Mouse (Mus musculus) hindbrain, embryonic 13.5 days (tissue): ENCODE data around the gene Gm49380. TPM values are rescaled to one million over a fixed set of nuclear protein-coding genes. Genes with fewer than 3 reads are reported as not detected.
A peak's percentile ranks its signal among the peaks of the same experiment; 100 is the strongest.

Experiments used
- ATAC-seq: fragments of 200-750 bp; cut with Nextera tagmentation; 2 replicates; pipeline ENCODE4 v1.8.0; 2017; ENCODE audit warnings: moderate TSS enrichment; ENCODE audit not compliant: low FRiP score
- H3K27ac ChIP-seq: fragments of 300-500 bp; sonication (generic); 2 replicates; pipeline ENCODE4 v1.5.1; 2015; ENCODE audit warnings: inconsistent platforms, mild to moderate bottlenecking, moderate library complexity
- H3K27me3 ChIP-seq: fragments of 300-500 bp; sonication (generic); 2 replicates; pipeline ENCODE4 v1.6.1; 2015; ENCODE audit warnings: mild to moderate bottlenecking, inconsistent platforms
- H3K36me3 ChIP-seq: fragments of 300-500 bp; sonication (generic); 2 replicates; pipeline ENCODE4 v1.6.1; 2015; ENCODE audit warnings: mild to moderate bottlenecking, inconsistent platforms
- H3K4me1 ChIP-seq: fragments of 300-500 bp; sonication (generic); replicated peaks from 2 replicates; pipeline ENCODE4 v1.6.1; 2015; ENCODE audit warnings: inconsistent platforms
- H3K4me2 ChIP-seq: fragments of 300-500 bp; sonication (generic); 2 replicates; pipeline ENCODE4 v1.6.1; 2015; ENCODE audit warnings: inconsistent platforms, mild to moderate bottlenecking, moderate library complexity
- H3K4me3 ChIP-seq: fragments of 300-500 bp; sonication (generic); 2 replicates; pipeline ENCODE4 v1.5.1; 2015; ENCODE audit warnings: mild to moderate bottlenecking, inconsistent platforms
- H3K9ac ChIP-seq: fragments of 300-500 bp; sonication (generic); 2 replicates; pipeline ENCODE4 v1.6.1; 2015; ENCODE audit warnings: mild to moderate bottlenecking, inconsistent platforms
- H3K9me3 ChIP-seq: fragments of 300-500 bp; sonication (generic); 2 replicates; pipeline ENCODE4 v1.6.1; 2016; ENCODE audit warnings: inconsistent platforms
- WGBS: fragments of 180-500 bp; shearing (Covaris S2); methylation state at CpG from one replicate; pipeline ENCODE4 v1.1.7; 2015; 5-methylcytosine and 5-hydroxymethylcytosine counted together
- polyA plus RNA-seq: library from polyadenylated mRNA; unstranded; fragments of >200 nt; fragmentation: Nextera tagmentation; extraction: Ambion mirVana; gene quantifications from 2 replicates; pipeline ENCODE4 v1.2.1, GENCODE M21; 2015

Gene Gm49380
- polyA plus RNA-seq, 1 experiment from 2014 or later: 0.49 TPM

GRCm38 (mm10) chr9:44133287-44133686, 20.0 kb upstream of the Gm49380 start:
- Histone ChIP-seq H3K4me1 (peaks cover 56% of the 10 kb centered on the region), H3K36me3 (no peaks in the 10 kb centered on the region), H3K9ac (no peak overlapping the region), H3K27me3 (peaks cover 84% of the 10 kb centered on the region), H3K4me3 (peak overlapping the region; percentile 48; the same call in 1 of the 2 replicates), H3K27ac (peak overlapping the region; percentile 18; the same call in 1 of the 2 replicates), H3K9me3 (no peaks in the 10 kb centered on the region), H3K4me2 (peak overlapping the region; percentile 69)
- 8% methylated on average over 2 of the region's 2 CpGs for WGBS
- no peak for ATAC-seq

GRCm38 (mm10) chr9:44132200-44132599, 18.9 kb upstream of the Gm49380 start:
- no peak for ATAC-seq
- Histone ChIP-seq H3K36me3 (no peaks in the 10 kb centered on the region), H3K9ac (no peak overlapping the region), H3K9me3 (no peaks in the 10 kb centered on the region), H3K4me3 (no peak overlapping the region), H3K4me1 (peaks cover 56% of the 10 kb centered on the region), H3K27ac (no peak overlapping the region), H3K27me3 (peaks cover 84% of the 10 kb centered on the region), H3K4me2 (no peak overlapping the region)
- 62% methylated on average over 5 of the region's 5 CpGs for WGBS

- Histone ChIP-seq H3K9me3 (no peaks in the 10 kb centered on the region), H3K27me3 (peaks cover 75% of the 10 kb centered on the region), H3K4me2 (no peak overlapping the region; the same call in 1 of the 2 replicates), H3K4me1 (peaks cover 54% of the 10 kb centered on the region), H3K27ac (peak overlapping the region; percentile 66), H3K4me3 (no peak overlapping the region), H3K9ac (peak overlapping the region; percentile 20; the same call in 1 of the 2 replicates), H3K36me3 (no peaks in the 10 kb centered on the region)
- WGBS: 39% methylated on average over 7 of the region's 7 CpGs
- ATAC-seq: no peak
Observed at GRCm38 (mm10) chr9:44131276-44131590, 17.9 kb upstream of the Gm49380 start.

DNA sequence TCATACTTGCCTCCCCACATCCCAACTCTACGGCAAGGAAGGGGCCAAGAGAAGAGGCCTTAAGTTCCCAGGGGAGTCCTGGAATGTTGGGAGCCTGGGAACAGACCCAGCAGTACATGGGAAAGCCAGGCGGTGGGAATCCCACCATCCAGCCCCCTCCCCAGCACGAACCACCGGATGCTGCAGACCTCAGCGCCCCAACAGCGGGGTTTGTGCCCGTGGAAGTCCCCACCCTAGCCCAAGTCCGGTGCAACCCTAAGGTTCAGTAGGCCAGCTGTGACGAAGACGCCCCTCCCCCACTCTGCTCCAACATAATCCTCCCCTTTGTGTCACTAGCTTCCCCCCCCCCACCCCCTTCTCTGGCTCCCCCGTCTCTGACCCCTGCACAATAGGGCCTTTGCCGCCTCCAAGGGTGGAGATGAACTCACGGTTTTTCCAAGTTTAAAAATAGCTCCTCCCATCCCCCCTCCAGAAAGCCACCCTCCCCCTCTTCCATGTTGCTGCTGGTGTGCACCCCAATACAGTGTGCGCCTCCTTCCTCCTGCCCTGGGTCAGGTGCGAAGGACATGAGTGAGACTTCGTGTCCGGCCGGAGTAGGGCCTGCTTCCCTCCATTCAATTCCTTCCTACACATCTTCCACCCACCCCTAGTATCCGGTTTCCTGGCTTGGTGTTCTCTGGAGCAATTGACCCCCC, 17.4 kb upstream of the Gm49380 start:
- no peaks in the 10 kb centered on the region for H3K9me3 ChIP-seq
- H3K27me3 ChIP-seq: peaks cover 70% of the 10 kb centered on the region
- peak; percentile 26; the same call in 1 of the 2 replicates for ATAC-seq
- H3K36me3 ChIP-seq: no peaks in the 10 kb centered on the region
- peak overlapping the region; percentile 68 for H3K9ac ChIP-seq
- peak overlapping the region; percentile 62 for H3K4me2 ChIP-seq
- H3K4me1 ChIP-seq: peaks cover 49% of the 10 kb centered on the region
- H3K4me3 ChIP-seq: no peak overlapping the region
- 16% methylated on average over 19 of the region's 19 CpGs for WGBS
- peak overlapping the region; percentile 66 for H3K27ac ChIP-seq

DNA sequence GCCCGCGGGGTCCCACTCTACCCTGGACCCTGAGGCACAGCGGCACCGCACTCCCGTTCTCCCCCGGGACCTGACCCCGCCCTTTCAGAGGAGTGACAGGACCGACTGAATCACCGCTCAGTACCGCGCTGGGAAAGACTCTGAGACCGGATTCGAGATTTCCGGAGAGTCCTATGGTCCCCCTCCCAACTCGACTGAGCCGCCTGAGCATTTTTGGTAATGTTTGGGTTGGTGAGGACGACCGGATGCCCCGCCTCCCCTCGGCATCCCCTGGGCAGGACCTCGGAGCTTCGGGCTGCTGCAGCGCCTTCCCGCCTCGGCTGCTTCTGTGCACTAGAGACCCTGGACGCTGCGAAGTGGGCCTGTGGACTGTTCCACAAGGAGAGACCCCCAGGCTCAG, 16.7 kb upstream of the Gm49380 start:
- WGBS: 1% methylated on average over 27 of the region's 27 CpGs
- ATAC-seq: peak; percentile 29; the same call in 1 of the 2 replicates
- peaks cover 49% of the 10 kb centered on the region for H3K4me1 ChIP-seq

GRCm38 (mm10) chr9:44129633-44130032, 16.3 kb upstream of the Gm49380 start:
- 6% methylated on average over 9 of the region's 9 CpGs for WGBS
- peak overlapping the region; percentile 67 for H3K27ac ChIP-seq

More for the DNA sequence above, 16.7 kb upstream of the Gm49380 start:
- Histone ChIP-seq H3K27me3 (peaks cover 63% of the 10 kb centered on the region), H3K9me3 (no peaks in the 10 kb centered on the region), H3K36me3 (no peaks in the 10 kb centered on the region), H3K27ac (peak overlapping the region; percentile 67), H3K9ac (peak overlapping the region; percentile 68), H3K4me3 (peak overlapping the region; percentile 37), H3K4me2 (peak overlapping the region; percentile 62)

DNA sequence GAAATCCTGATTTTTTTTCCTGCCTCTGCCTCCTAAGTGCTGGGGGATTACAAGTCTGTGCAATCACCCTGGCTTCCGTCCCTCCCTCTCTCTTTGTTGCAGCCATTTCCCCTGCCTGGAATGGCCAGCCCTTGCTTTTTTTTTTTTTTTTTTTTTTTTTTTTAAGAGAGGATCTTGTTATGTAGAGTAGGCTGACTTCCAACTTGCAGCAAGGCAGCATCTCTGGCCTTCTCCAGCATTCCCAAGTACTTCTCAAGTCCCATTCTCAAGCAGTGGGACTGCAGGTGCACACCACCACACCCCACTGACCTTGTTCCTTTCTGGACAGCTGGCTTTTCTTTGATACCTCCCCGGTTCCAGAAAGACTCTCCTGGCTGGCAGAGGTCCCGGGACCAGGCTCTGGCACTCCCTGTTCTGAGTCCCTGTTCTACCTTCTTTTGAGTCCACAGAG, 14.1 kb upstream of the Gm49380 start:
- WGBS: 59% methylated on average over 3 of the region's 3 CpGs
- no peaks in the 10 kb centered on the region for H3K36me3 ChIP-seq
- no peak for ATAC-seq

More at GRCm38 (mm10) chr9:44129633-44130032, 16.3 kb upstream of the Gm49380 start:
- Histone ChIP-seq H3K9ac (peak overlapping the region; percentile 68), H3K9me3 (no peaks in the 10 kb centered on the region), H3K4me1 (peaks cover 46% of the 10 kb centered on the region), H3K4me3 (peak overlapping the region; percentile 37), H3K4me2 (peak overlapping the region; percentile 62), H3K27me3 (peaks cover 59% of the 10 kb centered on the region), H3K36me3 (no peaks in the 10 kb centered on the region)
- ATAC-seq: no peak

DNA sequence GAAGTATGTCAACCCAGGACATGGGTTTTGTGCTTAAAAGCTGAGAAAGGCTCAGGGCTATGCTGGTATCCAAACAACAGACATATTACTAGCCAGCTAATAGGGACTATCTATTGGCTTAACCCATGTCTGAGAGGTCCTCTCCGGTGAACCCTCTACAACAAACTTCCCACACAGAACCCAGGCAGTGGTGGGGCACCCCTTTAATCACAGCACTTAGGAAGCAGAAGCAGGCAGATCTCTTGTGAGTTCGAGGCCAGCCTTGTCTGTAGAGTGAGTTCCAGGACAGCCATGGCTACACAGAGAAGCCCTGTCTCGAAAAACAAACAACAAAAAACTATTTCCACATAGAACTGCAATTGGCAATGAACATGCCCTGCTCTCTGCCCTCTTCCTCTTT, 13.4 kb upstream of the Gm49380 start:
- Histone ChIP-seq H3K4me3 (no peak overlapping the region), H3K4me2 (no peak overlapping the region), H3K9me3 (no peaks in the 10 kb centered on the region), H3K36me3 (no peaks in the 10 kb centered on the region), H3K9ac (no peak overlapping the region), H3K4me1 (peaks cover 29% of the 10 kb centered on the region), H3K27ac (no peak overlapping the region), H3K27me3 (peaks cover 30% of the 10 kb centered on the region)
- 93% methylated on average over 3 of the region's 3 CpGs for WGBS
- ATAC-seq: no peak

More for the DNA sequence above, 14.1 kb upstream of the Gm49380 start:
- no peak overlapping the region for H3K9ac ChIP-seq
- H3K4me2 ChIP-seq: no peak overlapping the region
- peaks cover 36% of the 10 kb centered on the region for H3K27me3 ChIP-seq
- H3K27ac ChIP-seq: no peak overlapping the region
- no peaks in the 10 kb centered on the region for H3K9me3 ChIP-seq
- peaks cover 29% of the 10 kb centered on the region for H3K4me1 ChIP-seq
- no peak overlapping the region for H3K4me3 ChIP-seq

DNA sequence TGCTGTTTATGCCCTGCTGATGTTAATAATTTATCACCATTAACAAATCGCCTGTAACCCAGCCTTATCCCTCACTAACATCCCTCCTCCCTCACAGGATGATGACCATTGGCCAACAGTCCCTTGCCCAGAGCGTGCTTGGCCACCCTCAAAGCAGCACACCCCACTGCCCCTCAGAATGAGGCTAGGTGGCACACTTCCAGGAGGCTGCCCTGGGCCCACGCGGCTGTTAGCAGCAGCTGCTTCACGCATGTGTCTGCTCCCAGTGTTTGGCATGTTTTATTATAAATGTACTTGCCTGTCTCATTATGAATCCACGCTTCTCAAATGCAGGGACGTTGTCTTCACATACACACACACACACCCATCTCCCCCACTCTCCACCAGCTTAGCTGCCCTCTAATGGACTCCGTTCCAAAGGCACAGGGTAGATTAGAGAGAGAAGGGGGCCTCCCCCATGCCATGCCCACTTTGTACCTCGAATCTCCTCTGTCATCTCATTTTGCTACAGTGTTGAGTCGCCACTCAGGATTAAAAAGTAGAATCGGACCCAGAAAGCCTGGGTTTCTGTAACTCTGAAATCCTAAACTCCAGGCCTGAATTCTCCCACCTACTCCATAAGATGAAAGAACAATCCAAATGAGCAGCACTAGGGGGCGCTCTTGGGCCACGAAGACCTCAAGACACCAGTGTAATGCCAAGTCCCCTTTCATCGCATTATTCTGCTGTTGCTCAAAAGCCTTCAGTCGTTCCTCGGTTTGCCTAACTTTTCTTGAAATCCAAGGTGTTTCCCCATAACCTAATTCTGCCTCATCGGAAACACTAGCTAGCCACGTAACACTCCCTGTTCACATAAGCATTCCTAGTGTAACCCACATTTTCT, 12.5 kb upstream of the Gm49380 start:
- H3K4me1 ChIP-seq: peaks cover 23% of the 10 kb centered on the region
- H3K9me3 ChIP-seq: no peaks in the 10 kb centered on the region
- peaks cover 21% of the 10 kb centered on the region for H3K27me3 ChIP-seq
- ATAC-seq: no peak
- no peak overlapping the region for H3K27ac ChIP-seq
- H3K36me3 ChIP-seq: no peaks in the 10 kb centered on the region
- 28% methylated on average over 18 of the region's 18 CpGs for WGBS
- no peak overlapping the region for H3K9ac ChIP-seq
- no peak overlapping the region for H3K4me2 ChIP-seq
- H3K4me3 ChIP-seq: no peak overlapping the region

DNA sequence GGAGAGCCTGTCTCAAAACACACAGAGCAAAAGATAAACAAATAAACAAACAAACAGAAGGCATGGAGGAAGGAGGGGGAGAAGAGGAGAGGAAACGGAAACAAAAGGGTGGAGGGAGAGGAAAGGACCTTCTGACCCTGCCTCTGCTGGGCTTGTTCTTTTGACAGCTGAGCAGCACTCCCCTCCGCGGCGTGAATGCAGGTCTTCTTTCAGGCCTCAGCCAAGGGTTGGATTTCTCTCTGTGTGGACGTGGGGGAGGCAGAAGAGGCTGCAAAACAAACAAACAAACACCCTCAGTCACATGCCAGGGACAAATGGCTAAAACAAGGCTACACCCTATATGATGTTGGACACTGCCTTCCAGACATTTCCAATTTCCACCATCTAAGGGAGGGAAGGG, 11.7 kb upstream of the Gm49380 start:
- H3K9me3 ChIP-seq: no peaks in the 10 kb centered on the region

DNA sequence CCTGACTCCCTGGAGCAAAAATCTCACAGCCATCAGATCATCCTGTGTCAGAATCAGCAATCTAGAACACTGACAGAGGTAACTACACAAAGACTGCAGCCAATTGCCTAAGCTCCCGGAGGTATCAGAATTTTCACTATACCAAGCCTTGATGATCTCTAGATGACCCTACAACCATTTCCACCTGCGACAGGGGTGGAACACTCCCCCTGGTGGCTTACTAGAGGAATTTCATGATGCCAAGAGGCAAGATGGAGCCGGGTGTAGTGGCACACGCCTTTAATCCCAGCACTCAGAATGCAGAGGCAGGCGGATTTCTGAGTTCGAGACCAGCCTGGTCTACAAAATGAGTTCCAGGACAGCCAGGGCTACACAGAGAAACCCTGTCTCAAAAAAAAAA, 11.0 kb upstream of the Gm49380 start:
- no peak overlapping the region for H3K9ac ChIP-seq
- no peak overlapping the region for H3K27ac ChIP-seq
- no peak for ATAC-seq
- no peaks in the 10 kb centered on the region for H3K36me3 ChIP-seq
- H3K4me1 ChIP-seq: peaks cover 9% of the 10 kb centered on the region; the same call in 1 of the 2 replicates
- H3K4me3 ChIP-seq: no peak overlapping the region
- no peak overlapping the region for H3K4me2 ChIP-seq
- 0 out of 2 replicates have a peak, but pooled peaks cover 9% of the 10 kb centered on the region for H3K27me3 ChIP-seq
- no peaks in the 10 kb centered on the region for H3K9me3 ChIP-seq
- WGBS: 67% methylated on average over 6 of the region's 6 CpGs

More for the DNA sequence above, 11.7 kb upstream of the Gm49380 start:
- Histone ChIP-seq H3K27me3 (peaks cover 15% of the 10 kb centered on the region; the same call in 1 of the 2 replicates), H3K9ac (no peak overlapping the region), H3K27ac (no peak overlapping the region), H3K4me2 (no peak overlapping the region), H3K36me3 (no peaks in the 10 kb centered on the region), H3K4me3 (no peak overlapping the region), H3K4me1 (peaks cover 15% of the 10 kb centered on the region)
- 19% methylated on average over 5 of the region's 5 CpGs for WGBS
- ATAC-seq: no peak

DNA sequence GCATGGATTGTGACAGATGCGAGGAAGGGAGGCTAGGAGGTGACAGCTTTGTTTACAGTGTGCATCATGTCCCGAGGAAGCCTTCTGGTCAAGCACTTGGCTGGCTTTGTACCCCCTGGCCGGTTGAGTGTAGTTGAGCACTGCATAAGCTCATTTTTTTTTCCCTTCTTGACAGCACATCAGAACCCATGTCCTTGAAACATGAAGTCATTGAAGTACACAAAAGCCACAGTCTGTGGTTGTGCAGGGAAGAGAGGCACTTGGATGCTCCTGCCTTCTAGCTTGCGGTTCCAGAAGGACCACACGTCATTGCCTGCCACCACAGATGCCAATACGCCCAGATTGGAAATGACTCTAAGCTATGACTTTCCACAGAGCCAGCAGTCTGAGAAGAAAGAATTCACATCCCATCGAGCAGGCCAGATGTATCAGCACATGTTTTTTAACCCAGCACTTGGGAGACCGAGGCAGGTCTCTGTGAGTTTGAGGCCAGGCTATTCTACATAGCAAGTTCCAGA, 6.7 kb upstream of the Gm49380 start:
- Histone ChIP-seq H3K36me3 (no peaks in the 10 kb centered on the region), H3K4me3 (no peak overlapping the region), H3K9ac (no peak overlapping the region), H3K4me2 (no peak overlapping the region), H3K4me1 (peaks cover under 1% of the 10 kb centered on the region; the same call in 1 of the 2 replicates), H3K9me3 (no peaks in the 10 kb centered on the region), H3K27ac (no peak overlapping the region), H3K27me3 (no peaks in the 10 kb centered on the region)
- WGBS: 86% methylated on average over 8 of the region's 8 CpGs
- no peak for ATAC-seq
